ENCODE assay signal across 13 mouse cellular contexts in genomic region chr16:81223841-81224240, GRCm38 (mm10). TPM values are rescaled to one million over a fixed set of nuclear protein-coding genes. Genes with fewer than 3 reads are reported as not detected.
DNase-seq lines count a peak whose midpoint lies in the region; ATAC-seq and TF ChIP-seq lines count a peak whose summit lies in the region.
"Had no signal": no experiment of that assay in that cellular context is flagged by ENCODE, and none has a peak within 500 bp of the region (broad histone marks: within the 10 kb centered on the region; RNA-seq: fewer than 3 reads in every experiment).

No protein-coding gene starts in this region.

- H3K36me3 ChIP-seq in midbrain, embryonic 11.5 days (ENCODE audit: control insufficient read depth, insufficient read depth, low read length), result no peaks in the 10 kb centered on the region
- no peaks in the 10 kb centered on the region for H3K36me3 ChIP-seq in midbrain, embryonic 10.5 days
- H3K36me3 ChIP-seq in hindbrain, embryonic 14.5 days (replicated peaks; ENCODE audit: control insufficient read depth, insufficient read depth), result no peaks in the 10 kb centered on the region
- H3K36me3 ChIP-seq in neural tube, embryonic 14.5 days (ENCODE audit: control insufficient read depth, insufficient read depth, low read length), result no peaks in the 10 kb centered on the region

- H3K4me1 ChIP-seq in midbrain, embryonic 11.5 days (ENCODE audit: control insufficient read depth, insufficient read depth, low read length), result peaks cover 6% of the 10 kb centered on the region; the same call in 1 of the 2 replicates
- peaks cover 9% of the 10 kb centered on the region for H3K4me1 ChIP-seq in midbrain, embryonic 10.5 days
- H3K4me1 ChIP-seq in hindbrain, embryonic 14.5 days (replicated peaks; ENCODE audit: control insufficient read depth, insufficient read depth, low read length), result peaks cover 8% of the 10 kb centered on the region; the same call in 1 of the 2 replicates
- H3K4me1 ChIP-seq in neural tube, embryonic 14.5 days (ENCODE audit: control insufficient read depth, insufficient read depth, low read length), result 0 out of 2 replicates have a peak, but pooled peaks cover 6% of the 10 kb centered on the region
- H3K4me1 ChIP-seq: megakaryocyte, embryonic 14.5 days had no signal

- H3K9ac ChIP-seq in midbrain, embryonic 11.5 days (ENCODE audit: low read length), result no peak overlapping the region
- H3K9ac ChIP-seq in hindbrain, embryonic 14.5 days, result no peak overlapping the region
- no peak overlapping the region for H3K9ac ChIP-seq in neural tube, embryonic 14.5 days (replicated peaks; ENCODE audit: low read depth, low read length)
- H3K9ac ChIP-seq: liver, postnatal 0 days had no signal

- peak; percentile 71 for ATAC-seq in midbrain, embryonic 11.5 days (ENCODE audit: low FRiP score)
- ATAC-seq in hindbrain, embryonic 14.5 days (ENCODE audit: low FRiP score), result peak; percentile 57; the same call in 1 of the 2 replicates
- ATAC-seq in neural tube, embryonic 14.5 days (ENCODE audit: low read depth), result peak; percentile 60; the same call in 1 of the 2 replicates
- ATAC-seq: liver, postnatal 0 days had no signal

- TF ChIP-seq CTCF in gastrocnemius, adult 2 months (IDR thresholded peaks at IDR 0.05), result no peak

- H3K4me2 ChIP-seq in midbrain, embryonic 11.5 days, result no peak overlapping the region
- H3K4me2 ChIP-seq in hindbrain, embryonic 14.5 days (replicated peaks), result no peak overlapping the region
- H3K4me2 ChIP-seq in neural tube, embryonic 14.5 days (ENCODE audit: low read depth, low read length), result no peak overlapping the region

- no peak overlapping the region for H3K27ac ChIP-seq in midbrain, embryonic 11.5 days (ENCODE audit: low read depth, low read length)
- H3K27ac ChIP-seq in midbrain, embryonic 10.5 days (replicated peaks), result no peak overlapping the region
- no peak overlapping the region for H3K27ac ChIP-seq in hindbrain, embryonic 14.5 days
- H3K27ac ChIP-seq in neural tube, embryonic 14.5 days (ENCODE audit: low read depth, low read length), result no peak overlapping the region
- no peak overlapping the region for H3K27ac ChIP-seq in gastrocnemius, adult 2 months
- H3K27ac ChIP-seq: heart, adult 2 months had no signal

- no peak overlapping the region for H3K4me3 ChIP-seq in midbrain, embryonic 11.5 days (ENCODE audit: low read depth, low read length)
- no peak overlapping the region for H3K4me3 ChIP-seq in midbrain, embryonic 10.5 days
- H3K4me3 ChIP-seq in hindbrain, embryonic 14.5 days (replicated peaks; ENCODE audit: low read length), result no peak overlapping the region
- no peak overlapping the region for H3K4me3 ChIP-seq in neural tube, embryonic 14.5 days (ENCODE audit: low read depth, low read length)
- no peak overlapping the region for H3K4me3 ChIP-seq in gastrocnemius, adult 2 months
- H3K4me3 ChIP-seq: heart, adult 2 months; megakaryocyte, embryonic 14.5 days had no signal

- peak; percentile 20 for DNase-seq in cerebellum, adult 9-10 months
- no peak for DNase-seq in cerebellum, adult 11 months
- no peak for DNase-seq in midbrain, embryonic 11.5 days (ENCODE audit: low spot score, missing footprints)
- no peak for DNase-seq in midbrain, embryonic 10.5 days (ENCODE audit: low spot score)
- peak; percentile 78 for DNase-seq in hindbrain, embryonic 14.5 days (ENCODE audit: low spot score)
- DNase-seq in gastrocnemius, adult 2 months, result no peak
- no peak for DNase-seq in urinary bladder, postnatal 4 days (ENCODE audit: low spot score in 2 of 2)
- DNase-seq: heart, adult 2 months; kidney, adult 9 months; liver, postnatal 0 days had no signal

- intact Hi-C loops in gastrocnemius, adult 2 months (cut with DNase I), result no loop called here

- 24% methylated on average over 1 of the region's 1 CpGs for WGBS in midbrain, embryonic 11.5 days
- WGBS in midbrain, embryonic 10.5 days, result 43% methylated on average over 1 of the region's 1 CpGs
- 16% methylated on average over 1 of the region's 1 CpGs for WGBS in hindbrain, embryonic 14.5 days
- WGBS in neural tube, embryonic 14.5 days, result 35% methylated on average over 1 of the region's 1 CpGs

- no peaks in the 10 kb centered on the region for H3K9me3 ChIP-seq in midbrain, embryonic 11.5 days (ENCODE audit: control insufficient read depth, low read length)
- H3K9me3 ChIP-seq in midbrain, embryonic 10.5 days (replicated peaks), result no peaks in the 10 kb centered on the region
- no peaks in the 10 kb centered on the region for H3K9me3 ChIP-seq in hindbrain, embryonic 14.5 days (ENCODE audit: control insufficient read depth, low read length)
- no peaks in the 10 kb centered on the region for H3K9me3 ChIP-seq in neural tube, embryonic 14.5 days (ENCODE audit: control insufficient read depth, low read length)
- H3K9me3 ChIP-seq: megakaryocyte, embryonic 14.5 days had no signal

- no peaks in the 10 kb centered on the region for H3K27me3 ChIP-seq in midbrain, embryonic 11.5 days (ENCODE audit: control insufficient read depth, insufficient read depth, low read length)
- no peaks in the 10 kb centered on the region for H3K27me3 ChIP-seq in midbrain, embryonic 10.5 days (ENCODE audit: low read depth, poor library complexity, severe bottlenecking)
- H3K27me3 ChIP-seq in hindbrain, embryonic 14.5 days (ENCODE audit: control insufficient read depth, insufficient read depth, low read length), result no peaks in the 10 kb centered on the region
- no peaks in the 10 kb centered on the region for H3K27me3 ChIP-seq in neural tube, embryonic 14.5 days (ENCODE audit: control insufficient read depth, insufficient read depth, low read length)
- H3K27me3 ChIP-seq: megakaryocyte, embryonic 14.5 days had no signal

RNA-seq across cellular contexts. Expression of gene Ncam2, which starts 23.3 kb away (rescaled TPM):
- polyA plus RNA-seq in midbrain, embryonic 11.5 days (2014; fragmentation: Nextera tagmentation; extraction: Ambion mirVana), result 3.5 and 3.7 TPM in 2 replicates
- polyA plus RNA-seq in midbrain, embryonic 10.5 days (2016; fragmentation: Nextera tagmentation; extraction: Ambion mirVana), result 1.3 and 2.4 TPM in 2 replicates
- 29.9 and 32.0 TPM in 2 replicates for polyA plus RNA-seq in hindbrain, embryonic 14.5 days (2014; fragmentation: Nextera tagmentation; extraction: Ambion mirVana)
- polyA plus RNA-seq in neural tube, embryonic 14.5 days (2014; fragmentation: Nextera tagmentation; extraction: Ambion mirVana), result 45.2 and 51.9 TPM in 2 replicates
- not detected for total RNA-seq in gastrocnemius, adult 2 months (2021)
- polyA plus RNA-seq: liver, postnatal 0 days; spleen, adult 2 months had no signal

Comparison
In these comparisons a context has a peak if more than half of its experiments do, and no peak if none do; other contexts are left out.
1. DNase-seq: peak in cerebellum, adult 9-10 months (single experiment) and hindbrain, embryonic 14.5 days (single experiment); none in cerebellum, adult 11 months (single experiment), midbrain, embryonic 11.5 days (single experiment), midbrain, embryonic 10.5 days (single experiment), gastrocnemius, adult 2 months (single experiment) and urinary bladder, postnatal 4 days (0 of 2).
2. Peak in every context shown above with its lines, with median percentiles within 50 percentile points of each other: ATAC-seq.